In the genomic region with DNA sequence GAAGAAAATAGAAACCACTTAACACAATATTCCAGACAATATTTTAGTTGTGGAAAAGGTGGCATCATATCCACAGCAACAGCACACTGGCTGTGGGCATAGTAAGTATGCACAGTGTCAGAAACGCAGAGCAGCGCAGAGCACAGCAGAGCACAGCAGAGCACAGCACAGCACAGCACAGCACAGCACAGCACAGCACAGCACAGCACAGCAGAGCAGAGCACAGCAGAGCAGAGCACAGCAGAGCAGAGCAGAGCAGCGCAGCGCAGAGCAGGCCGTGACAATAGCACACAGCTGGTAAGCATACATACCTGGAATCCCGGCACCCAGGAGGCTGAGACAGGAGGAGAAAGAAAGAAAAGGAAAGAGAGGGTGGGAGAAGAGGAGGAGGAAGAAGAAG, we compare ENCODE assay signal across 19 mouse cellular contexts.
DNase-seq lines count a peak whose midpoint lies in the region; ATAC-seq lines count a peak whose summit lies in the region.
"Had no signal": no experiment of that assay in that cellular context is flagged by ENCODE, and none has a peak within 500 bp of the region (broad histone marks: within the 10 kb centered on the region; RNA-seq: fewer than 3 reads in every experiment).

No protein-coding gene starts in this region.

- no peak for ATAC-seq in liver, embryonic 11.5 days (replicated peaks; ENCODE audit: low FRiP score)
- ATAC-seq in common myeloid progenitor, adult 5-6 weeks (replicated peaks; ENCODE audit: low read depth, poor library complexity, severe bottlenecking) = 0 out of 2 replicates have a peak, but pooled peaks have one; percentile 56
- peak; percentile 78 to 81 for ATAC-seq in hematopoietic stem cell, adult 5-6 weeks (replicated peaks in 1 of 2; ENCODE audit: insufficient read depth in 1 of 2, low FRiP score in 2 of 2, low TSS enrichment in 1 of 2, low read depth in 1 of 2, poor library complexity in 2 of 2, severe bottlenecking in 2 of 2)
- ATAC-seq: forebrain, postnatal 0 days; hindbrain, embryonic 16.5 days; intestine, embryonic 16.5 days had no signal

- WGBS in liver, embryonic 11.5 days = 98% methylated on average over 6 of the region's 6 CpGs

- peaks cover under 1% of the 10 kb centered on the region; the same call in 1 of the 2 replicates for H3K36me3 ChIP-seq in liver, embryonic 11.5 days (ENCODE audit: control insufficient read depth, insufficient read depth, low read length)
- H3K36me3 ChIP-seq: embryonic facial prominence, embryonic 12.5 days had no signal

- no peaks in the 10 kb centered on the region for H3K9me3 ChIP-seq in liver, embryonic 11.5 days (ENCODE audit: control insufficient read depth, low read length)
- H3K9me3 ChIP-seq: embryonic facial prominence, embryonic 12.5 days; heart, embryonic 15.5 days had no signal

- H3K27ac ChIP-seq in liver, embryonic 11.5 days (ENCODE audit: low read depth, low read length) = no peak overlapping the region
- H3K27ac ChIP-seq: embryonic facial prominence, embryonic 12.5 days; heart, embryonic 15.5 days; stomach, postnatal 0 days had no signal

- H3K9ac ChIP-seq in liver, embryonic 11.5 days (ENCODE audit: low read depth, low read length) = no peak overlapping the region
- H3K9ac ChIP-seq: embryonic facial prominence, embryonic 12.5 days; forebrain, postnatal 0 days; heart, embryonic 15.5 days had no signal

- no peak overlapping the region for H3K4me2 ChIP-seq in liver, embryonic 11.5 days
- H3K4me2 ChIP-seq: embryonic facial prominence, embryonic 12.5 days; heart, embryonic 15.5 days had no signal

- H3K27me3 ChIP-seq in liver, embryonic 11.5 days (replicated peaks; ENCODE audit: control insufficient read depth, insufficient read depth, low read length) = no peaks in the 10 kb centered on the region
- H3K27me3 ChIP-seq: CH12.LX; embryonic facial prominence, embryonic 12.5 days; heart, embryonic 15.5 days had no signal

- no peaks in the 10 kb centered on the region for H3K4me1 ChIP-seq in liver, embryonic 11.5 days (replicated peaks; ENCODE audit: control insufficient read depth, insufficient read depth, low read length)
- H3K4me1 ChIP-seq: embryonic facial prominence, embryonic 12.5 days; heart, embryonic 15.5 days had no signal

- H3K4me3 ChIP-seq in liver, embryonic 11.5 days (ENCODE audit: low read depth, low read length) = no peak overlapping the region
- H3K4me3 ChIP-seq: embryonic facial prominence, embryonic 12.5 days; heart, embryonic 15.5 days had no signal

- DNase-seq in liver = peak; percentile 28
- no peak for DNase-seq in liver, embryonic 11.5 days (ENCODE audit: low spot score)
- peak; percentile 21 for DNase-seq in skeletal muscle tissue, adult 2 months (ENCODE audit: low read depth, low spot score)
- DNase-seq in adrenal gland, adult 8-10 months = no peak
- no peak for DNase-seq in gastrocnemius, postnatal 25 days
- DNase-seq: cerebellum, adult 8-10 months; forebrain, postnatal 0 days; heart, adult 11 months; heart, postnatal 4 days; lung, adult 2 months; right cerebral cortex, postnatal 14 days had no signal

Comparison
In these comparisons a context has a peak if more than half of its experiments do, and no peak if none do; other contexts are left out.
1. DNase-seq: peak in liver (single experiment) and skeletal muscle tissue, adult 2 months (single experiment); none in liver, embryonic 11.5 days (single experiment), adrenal gland, adult 8-10 months (single experiment) and gastrocnemius, postnatal 25 days (single experiment).